ENCODE assay signal across 24 mouse cellular contexts in genomic region chr4:84539396-84539795, GRCm38 (mm10).
"Had no signal": no experiment of that assay in that cellular context is flagged by ENCODE, and none has a peak within 500 bp of the region (broad histone marks: within the 10 kb centered on the region; RNA-seq: fewer than 3 reads in every experiment).

No protein-coding gene starts in this region.

- H3K4me3 ChIP-seq: gastrocnemius, adult 2 months; heart, embryonic 10.5 days; heart, embryonic 12.5 days; hindbrain, embryonic 10.5 days; hindbrain, embryonic 12.5 days; intestine, embryonic 15.5 days; layer of hippocampus, adult 2 months; limb, embryonic 13.5 days; limb, embryonic 15.5 days; liver, embryonic 12.5 days had no signal

- ATAC-seq: hindbrain, embryonic 16.5 days; inflammation-experienced regulatory T-cells, adult 6 months; intestine, embryonic 15.5 days; intestine, postnatal 0 days; liver, embryonic 12.5 days had no signal

- H3K4me2 ChIP-seq: heart, embryonic 12.5 days; hindbrain, embryonic 12.5 days; hindbrain, embryonic 14.5 days; intestine, embryonic 15.5 days; limb, embryonic 13.5 days; limb, embryonic 15.5 days; liver, embryonic 12.5 days had no signal

- H3K36me3 ChIP-seq: heart, embryonic 10.5 days; heart, embryonic 12.5 days; hindbrain, embryonic 10.5 days; hindbrain, embryonic 12.5 days; intestine, embryonic 15.5 days; limb, embryonic 13.5 days; limb, embryonic 15.5 days; liver, embryonic 12.5 days had no signal

- H3K27me3 ChIP-seq: heart, embryonic 12.5 days; hindbrain, embryonic 12.5 days; intestine, embryonic 15.5 days; limb, embryonic 13.5 days; limb, embryonic 15.5 days had no signal

- H3K9ac ChIP-seq: heart, embryonic 12.5 days; hindbrain, embryonic 12.5 days; hindbrain, embryonic 14.5 days; intestine, embryonic 15.5 days; limb, embryonic 13.5 days; limb, embryonic 15.5 days; liver, embryonic 12.5 days; liver, embryonic 14.5 days had no signal

- H3K4me1 ChIP-seq: heart, embryonic 10.5 days; intestine, embryonic 15.5 days; liver, embryonic 12.5 days had no signal

- H3K27ac ChIP-seq: heart, embryonic 10.5 days; hindbrain, embryonic 10.5 days; hindbrain, embryonic 12.5 days; hindbrain, embryonic 14.5 days; intestine, embryonic 15.5 days; kidney, postnatal 0 days; layer of hippocampus, adult 2 months; limb, embryonic 13.5 days; limb, embryonic 15.5 days; liver, embryonic 12.5 days; liver, embryonic 14.5 days had no signal

- DNase-seq: gastrocnemius, adult 2 months; gastrocnemius, postnatal 10 days; gastrocnemius, postnatal 25 days; heart, adult 18-20 months; heart, postnatal 10 days; heart, postnatal 4 days; kidney, postnatal 4 days; left cerebral cortex, postnatal 4 days; lung, adult 18-20 months had no signal

- H3K9me3 ChIP-seq: heart, embryonic 10.5 days; heart, embryonic 12.5 days; hindbrain, embryonic 10.5 days; hindbrain, embryonic 12.5 days; intestine, embryonic 15.5 days; limb, embryonic 13.5 days; limb, embryonic 15.5 days; liver, embryonic 12.5 days had no signal
